Mouse (Mus musculus) embryonic fibroblast, embryonic 13.5 days (primary cell): ENCODE data around the gene Gata2.

Experiments
- CTCF ChIP-seq: IDR thresholded peaks from 2 replicates; pipeline ENCODE4 v1.5.1; 2011; ENCODE audit warnings: mild to moderate bottlenecking, control low read depth, low read length, moderate library complexity, borderline replicate concordance; ENCODE audit not compliant: insufficient read depth
- POLR2A ChIP-seq: IDR thresholded peaks from 2 replicates; pipeline ENCODE4 v1.6.1; 2011; ENCODE audit warnings: low read depth, mild to moderate bottlenecking, control low read depth, low read length, moderate library complexity

DNA sequence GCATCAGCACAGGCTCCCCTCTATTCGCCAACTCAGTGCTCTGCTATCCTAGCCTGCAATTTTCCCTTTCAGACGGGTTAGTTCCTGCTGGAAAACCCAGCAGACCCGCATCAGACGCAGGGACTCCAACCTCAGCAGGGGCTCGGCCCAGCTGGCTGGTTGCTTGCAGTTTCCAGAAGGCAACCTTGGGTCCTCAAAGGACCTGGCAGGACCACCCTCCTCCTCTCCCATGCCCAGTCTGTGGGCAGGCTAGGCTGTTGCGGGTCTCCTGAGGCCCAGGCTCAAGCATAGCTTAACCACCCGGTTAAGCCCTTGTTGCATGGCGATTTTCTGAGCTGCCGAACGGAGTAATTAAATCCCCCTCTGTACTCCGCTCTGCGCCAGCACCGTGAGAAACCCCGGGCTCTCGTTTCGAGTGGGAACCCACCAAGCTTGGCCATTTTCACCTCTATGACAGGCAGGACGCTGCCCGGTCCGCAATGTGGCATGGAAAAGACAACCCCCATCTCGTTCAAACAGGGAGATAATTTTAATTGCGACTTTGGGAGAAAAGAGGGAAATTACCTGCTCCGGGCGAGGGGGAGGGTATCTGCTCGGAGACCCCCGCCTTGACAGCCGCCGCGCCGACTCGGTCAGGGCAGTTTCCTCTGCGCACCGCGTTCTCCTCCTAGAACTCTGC, 2.5 kb downstream of the Gata2 start:
- no peak for TF ChIP-seq POLR2A
- TF ChIP-seq CTCF: no peak
